Mouse (Mus musculus): Measurements from ENCODE around the gene Plcl2. TPM values are rescaled to one million over a fixed set of nuclear protein-coding genes. Genes with fewer than 3 reads are reported as not detected.
"Not testable (repeated sequence)": the region's sequence is repeated elsewhere in the genome, so short reads cannot be mapped to it uniquely, and the experiment has no call there.

Gene Plcl2
- polyA plus RNA-seq, 1 experiment from 2014 or later = 2.7 TPM

- ATAC-seq (ENCODE audit: insufficient read depth, low FRiP score) = no peak
- peaks cover 13% of the 10 kb centered on the region; the same call in 1 of the 2 replicates for H3K4me1 ChIP-seq (ENCODE audit: control insufficient read depth, insufficient read depth, low read length)
- H3K4me3 ChIP-seq (replicated peaks; ENCODE audit: low read length) = no peak overlapping the region
- no peaks in the 10 kb centered on the region for H3K36me3 ChIP-seq (ENCODE audit: control insufficient read depth, insufficient read depth, low read length)
- WGBS = 85% methylated on average over 12 of the region's 12 CpGs
- no peak overlapping the region for H3K27ac ChIP-seq (ENCODE audit: low read length)
- H3K9me3 ChIP-seq (replicated peaks; ENCODE audit: control insufficient read depth, low read length) = no peaks in the 10 kb centered on the region
- no peak overlapping the region for H3K9ac ChIP-seq (ENCODE audit: low read length)
- H3K27me3 ChIP-seq (ENCODE audit: control insufficient read depth, insufficient read depth, low read length) = no peaks in the 10 kb centered on the region
- H3K4me2 ChIP-seq (ENCODE audit: low read depth, low read length) = no peak overlapping the region
Measured at GRCm38 (mm10) chr17:50679613-50680534, 170.7 kb downstream of the Plcl2 start.

- Histone ChIP-seq H3K9ac (ENCODE audit: low read length) (no peak overlapping the region), H3K4me2 (ENCODE audit: low read depth, low read length) (no peak overlapping the region), H3K27ac (ENCODE audit: low read length) (no peak overlapping the region), H3K36me3 (ENCODE audit: control insufficient read depth, insufficient read depth, low read length) (no peaks in the 10 kb centered on the region), H3K4me3 (replicated peaks; ENCODE audit: low read length) (no peak overlapping the region), H3K9me3 (replicated peaks; ENCODE audit: control insufficient read depth, low read length) (no peaks in the 10 kb centered on the region), H3K4me1 (ENCODE audit: control insufficient read depth, insufficient read depth, low read length) (peaks cover 14% of the 10 kb centered on the region; the same call in 1 of the 2 replicates), H3K27me3 (ENCODE audit: control insufficient read depth, insufficient read depth, low read length) (no peaks in the 10 kb centered on the region)
- ATAC-seq (ENCODE audit: insufficient read depth, low FRiP score) = no peak
- 66% methylated on average over 3 of the region's 3 CpGs for WGBS
Measured at GRCm38 (mm10) chr17:50682696-50683095, 173.5 kb downstream of the Plcl2 start.

DNA sequence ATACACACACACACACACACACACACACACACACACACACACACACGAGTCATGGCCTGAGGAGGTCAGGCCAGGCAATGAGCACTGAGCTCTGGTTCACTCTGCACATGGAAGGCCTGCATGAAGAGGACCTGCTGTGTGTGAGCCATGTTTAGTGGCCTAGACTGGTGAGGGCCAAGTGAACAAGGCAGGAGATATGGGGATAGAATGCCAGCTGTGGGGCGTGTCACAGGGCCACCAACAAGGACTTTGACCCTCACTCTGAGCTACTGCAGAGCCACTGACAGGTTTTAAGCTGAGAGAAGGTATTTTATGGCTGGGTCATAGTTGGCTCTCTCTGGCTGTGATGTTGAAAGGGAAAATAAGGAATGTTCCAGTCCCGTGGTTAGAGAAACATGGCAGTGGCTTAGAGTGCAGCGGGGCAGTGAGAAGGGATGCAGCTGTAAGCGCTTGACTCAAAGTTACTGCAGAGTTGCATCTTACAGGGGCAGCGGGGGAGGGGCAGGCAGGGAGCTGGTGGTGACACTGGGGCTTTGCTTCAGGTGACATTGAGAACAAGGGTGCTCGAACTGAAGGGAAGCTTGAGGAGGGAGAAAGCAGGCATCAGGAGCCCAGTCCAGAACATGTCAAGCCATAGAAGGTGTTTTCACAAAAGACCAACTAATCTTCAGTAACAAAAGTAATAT lies 175.9 kb downstream of the Plcl2 start:
- H3K9ac ChIP-seq (ENCODE audit: low read length) = no peak overlapping the region
- H3K4me2 ChIP-seq (ENCODE audit: low read depth, low read length) = no peak overlapping the region
- H3K36me3 ChIP-seq (ENCODE audit: control insufficient read depth, insufficient read depth, low read length) = no peaks in the 10 kb centered on the region
- no peaks in the 10 kb centered on the region for H3K9me3 ChIP-seq (replicated peaks; ENCODE audit: control insufficient read depth, low read length)
- H3K4me3 ChIP-seq (replicated peaks; ENCODE audit: low read length) = no peak overlapping the region
- no peaks in the 10 kb centered on the region for H3K27me3 ChIP-seq (ENCODE audit: control insufficient read depth, insufficient read depth, low read length)
- H3K27ac ChIP-seq (ENCODE audit: low read length) = no peak overlapping the region
- WGBS = 54% methylated on average over 7 of the region's 7 CpGs
- ATAC-seq (ENCODE audit: insufficient read depth, low FRiP score) = peak; percentile 80
- H3K4me1 ChIP-seq (ENCODE audit: control insufficient read depth, insufficient read depth, low read length) = peaks cover 5% of the 10 kb centered on the region; the same call in 1 of the 2 replicates

- WGBS = 79% methylated on average over 10 of the region's 10 CpGs
- H3K9ac ChIP-seq (ENCODE audit: low read length) = no peak overlapping the region
- H3K36me3 ChIP-seq (ENCODE audit: control insufficient read depth, insufficient read depth, low read length) = no peaks in the 10 kb centered on the region
- no peaks in the 10 kb centered on the region for H3K27me3 ChIP-seq (ENCODE audit: control insufficient read depth, insufficient read depth, low read length)
- H3K4me1 ChIP-seq (ENCODE audit: control insufficient read depth, insufficient read depth, low read length) = peaks cover 5% of the 10 kb centered on the region; the same call in 1 of the 2 replicates
- no peak overlapping the region for H3K4me3 ChIP-seq (replicated peaks; ENCODE audit: low read length)
- H3K4me2 ChIP-seq (ENCODE audit: low read depth, low read length) = no peak overlapping the region
- H3K27ac ChIP-seq (ENCODE audit: low read length) = no peak overlapping the region
- no peaks in the 10 kb centered on the region for H3K9me3 ChIP-seq (replicated peaks; ENCODE audit: control insufficient read depth, low read length)
- no peak for ATAC-seq (ENCODE audit: insufficient read depth, low FRiP score)
Measured at GRCm38 (mm10) chr17:50687670-50688069, 178.5 kb downstream of the Plcl2 start.

GRCm38 (mm10) chr17:50688135-50688534 lies 178.9 kb downstream of the Plcl2 start:
- no peaks in the 10 kb centered on the region for H3K27me3 ChIP-seq (ENCODE audit: control insufficient read depth, insufficient read depth, low read length)
- H3K9me3 ChIP-seq (replicated peaks; ENCODE audit: control insufficient read depth, low read length) = no peaks in the 10 kb centered on the region
- ATAC-seq (ENCODE audit: insufficient read depth, low FRiP score) = no peak
- H3K9ac ChIP-seq (ENCODE audit: low read length) = no peak overlapping the region
- no peaks in the 10 kb centered on the region for H3K36me3 ChIP-seq (ENCODE audit: control insufficient read depth, insufficient read depth, low read length)
- 78% methylated on average over 6 of the region's 6 CpGs for WGBS
- peaks cover 5% of the 10 kb centered on the region; the same call in 1 of the 2 replicates for H3K4me1 ChIP-seq (ENCODE audit: control insufficient read depth, insufficient read depth, low read length)
- no peak overlapping the region for H3K4me3 ChIP-seq (replicated peaks; ENCODE audit: low read length)
- H3K4me2 ChIP-seq (ENCODE audit: low read depth, low read length) = no peak overlapping the region
- no peak overlapping the region for H3K27ac ChIP-seq (ENCODE audit: low read length)

DNA sequence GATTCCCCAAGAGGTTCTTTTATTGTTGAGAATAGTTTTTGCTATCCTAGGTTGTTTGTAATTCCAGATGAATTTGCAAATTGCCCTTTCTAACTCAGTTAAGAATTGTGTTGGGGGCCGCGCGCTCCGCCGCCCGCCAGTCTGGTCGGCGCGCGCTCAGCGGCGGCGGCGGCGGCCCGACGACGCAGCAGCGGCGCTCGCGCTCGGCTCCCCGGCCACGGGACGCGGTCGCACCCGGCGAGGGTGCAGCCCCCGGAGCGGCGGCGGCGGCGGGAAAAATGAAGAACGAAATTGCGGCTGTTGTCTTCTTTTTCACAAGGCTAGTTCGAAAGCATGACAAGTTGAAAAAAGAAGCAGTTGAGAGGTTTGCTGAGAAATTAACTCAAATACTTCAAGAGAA lies 189.2 kb downstream of the Plcl2 start:
- H3K9ac ChIP-seq (ENCODE audit: low read length); H3K36me3 ChIP-seq (ENCODE audit: control insufficient read depth, insufficient read depth, low read length); H3K4me1 ChIP-seq (ENCODE audit: control insufficient read depth, insufficient read depth, low read length); H3K9me3 ChIP-seq (replicated peaks; ENCODE audit: control insufficient read depth, low read length); ATAC-seq (ENCODE audit: insufficient read depth, low FRiP score); H3K27ac ChIP-seq (ENCODE audit: low read length); H3K27me3 ChIP-seq (ENCODE audit: control insufficient read depth, insufficient read depth, low read length): not testable (repeated sequence)
- peak overlapping the region; percentile 23 for H3K4me3 ChIP-seq (replicated peaks; ENCODE audit: low read length)
- peak overlapping the region; percentile 36 for H3K4me2 ChIP-seq (ENCODE audit: low read depth, low read length)
- 1% methylated on average over 37 of the region's 39 CpGs for WGBS

DNA sequence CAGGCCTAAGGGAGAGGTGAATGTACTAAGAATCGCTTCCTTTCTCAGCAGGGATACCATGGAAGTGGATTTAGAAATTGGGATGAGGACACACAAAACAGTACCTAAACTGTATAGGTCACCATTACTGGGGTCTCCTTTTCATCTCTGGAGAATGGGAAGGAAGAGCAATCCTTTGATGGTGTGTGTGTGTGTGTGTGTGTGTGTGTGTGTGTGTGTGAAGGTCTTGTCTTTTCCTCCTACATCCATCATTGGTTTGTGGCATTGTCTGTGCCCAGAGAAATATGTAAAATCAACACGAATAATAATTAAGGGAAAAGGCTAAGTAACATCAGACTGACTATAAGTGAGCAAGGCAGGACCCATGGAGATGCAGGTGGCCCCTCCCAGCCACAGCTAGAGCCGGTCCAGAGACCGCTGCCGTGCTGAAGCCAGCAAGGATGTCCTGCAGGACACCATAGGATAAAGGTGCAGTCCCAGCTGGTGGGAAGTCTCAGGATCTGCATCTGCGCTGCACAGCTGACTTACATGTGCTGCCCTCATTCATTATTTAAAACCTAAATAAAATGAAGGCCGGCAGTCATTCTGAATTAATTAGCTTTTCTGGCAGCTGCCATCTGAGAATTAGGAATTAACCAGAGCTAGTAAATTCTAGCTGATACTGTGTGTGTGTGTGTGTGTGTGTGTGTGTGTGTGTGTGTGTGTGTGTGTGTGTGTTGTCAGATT lies 201.5 kb downstream of the Plcl2 start:
- ATAC-seq (ENCODE audit: insufficient read depth, low FRiP score) = no peak
- WGBS = 74% methylated on average over 7 of the region's 7 CpGs
- H3K4me2 ChIP-seq (ENCODE audit: low read depth, low read length) = no peak overlapping the region
- H3K27ac ChIP-seq (ENCODE audit: low read length) = no peak overlapping the region
- H3K4me1 ChIP-seq (ENCODE audit: control insufficient read depth, insufficient read depth, low read length) = no peaks in the 10 kb centered on the region
- no peaks in the 10 kb centered on the region for H3K27me3 ChIP-seq (ENCODE audit: control insufficient read depth, insufficient read depth, low read length)
- no peak overlapping the region for H3K9ac ChIP-seq (ENCODE audit: low read length)
- no peaks in the 10 kb centered on the region for H3K36me3 ChIP-seq (ENCODE audit: control insufficient read depth, insufficient read depth, low read length)
- H3K9me3 ChIP-seq (replicated peaks; ENCODE audit: control insufficient read depth, low read length) = no peaks in the 10 kb centered on the region
- no peak overlapping the region for H3K4me3 ChIP-seq (replicated peaks; ENCODE audit: low read length)

DNA sequence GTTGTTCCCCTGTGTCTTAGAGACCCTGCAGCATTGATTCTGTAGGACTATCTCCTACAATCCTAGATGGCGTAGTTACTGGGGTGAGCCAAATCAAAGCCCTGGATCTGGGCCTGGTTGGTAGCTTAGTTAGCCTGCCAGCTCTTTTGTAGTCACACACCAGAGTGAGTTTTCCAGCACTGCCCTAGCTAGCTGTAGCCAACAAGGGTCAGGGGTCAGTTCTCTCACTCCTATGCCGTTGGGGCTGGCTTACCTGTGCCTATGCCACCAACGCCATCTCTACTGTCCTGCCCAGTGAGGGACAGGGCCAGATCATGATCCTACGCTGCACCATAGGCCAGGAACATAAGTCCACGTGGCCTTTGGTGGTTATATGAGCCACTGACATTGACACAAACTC lies 208.4 kb downstream of the Plcl2 start:
- H3K27ac ChIP-seq (ENCODE audit: low read length) = no peak overlapping the region
- no peak for ATAC-seq (ENCODE audit: insufficient read depth, low FRiP score)
- WGBS = 85% methylated on average over 5 of the region's 5 CpGs

More for the DNA sequence above, 208.4 kb downstream of the Plcl2 start:
- Histone ChIP-seq H3K9me3 (replicated peaks; ENCODE audit: control insufficient read depth, low read length) (no peaks in the 10 kb centered on the region), H3K27me3 (ENCODE audit: control insufficient read depth, insufficient read depth, low read length) (no peaks in the 10 kb centered on the region), H3K36me3 (ENCODE audit: control insufficient read depth, insufficient read depth, low read length) (no peaks in the 10 kb centered on the region), H3K4me2 (ENCODE audit: low read depth, low read length) (no peak overlapping the region), H3K9ac (ENCODE audit: low read length) (no peak overlapping the region), H3K4me3 (replicated peaks; ENCODE audit: low read length) (no peak overlapping the region), H3K4me1 (ENCODE audit: control insufficient read depth, insufficient read depth, low read length) (no peaks in the 10 kb centered on the region)
